Mouse (Mus musculus): ENCODE measurements at regions not wholly inside any gene's neighbourhood (a gene's known extent, or its start where the extent isn't known, plus 50 kb on each side); places are given as distances from the start of the nearest gene placed in this dataset.

- DNase-seq = no peak
Measured at GRCm38 (mm10) chr17:45341573-45341972, 92.0 kb downstream of the Cdc5l start.

GRCm38 (mm10) chr17:45340851-45341250 is 92.7 kb downstream of the Cdc5l start:
- no peak for DNase-seq

- no peak for DNase-seq
Measured at GRCm38 (mm10) chr17:45339226-45339625, 94.3 kb downstream of the Cdc5l start.

GRCm38 (mm10) chr17:45338086-45338485 is 95.5 kb downstream of the Cdc5l start:
- no peak for DNase-seq

- DNase-seq = no peak
Measured at GRCm38 (mm10) chr17:45335586-45336151, 97.9 kb downstream of the Cdc5l start.

- DNase-seq = no peak
Measured at GRCm38 (mm10) chr17:45334732-45335381, 98.7 kb downstream of the Cdc5l start.

- DNase-seq = no peak
Measured at GRCm38 (mm10) chr17:45332321-45332720, 101.2 kb downstream of the Cdc5l start.

GRCm38 (mm10) chr17:45329241-45329640 is 104.3 kb downstream of the Cdc5l start:
- DNase-seq = no peak

- DNase-seq = no peak
Measured at GRCm38 (mm10) chr17:45326726-45327125, 106.8 kb downstream of the Cdc5l start.

- no peak for DNase-seq
Measured at GRCm38 (mm10) chr17:45326173-45326572, 107.4 kb downstream of the Cdc5l start.

GRCm38 (mm10) chr17:45322842-45323241 is 110.7 kb downstream of the Cdc5l start:
- DNase-seq = no peak

- DNase-seq = no peak
Measured at GRCm38 (mm10) chr17:45320074-45320473, 113.5 kb downstream of the Cdc5l start.

GRCm38 (mm10) chr17:45318211-45319076 is 115.1 kb downstream of the Cdc5l start:
- DNase-seq = no peak

- peak; percentile 59 to 82 for DNase-seq
Measured at GRCm38 (mm10) chr17:45312510-45313266, 120.8 kb downstream of the Cdc5l start.

GRCm38 (mm10) chr17:45306506-45306905 is 127.0 kb downstream of the Cdc5l start:
- DNase-seq = no peak

- DNase-seq = no peak
Measured at GRCm38 (mm10) chr17:45303183-45303582, 130.4 kb downstream of the Cdc5l start.

- no peak for DNase-seq
Measured at GRCm38 (mm10) chr17:45298355-45298754, 135.2 kb downstream of the Cdc5l start.

GRCm38 (mm10) chr17:45297860-45298259 is 135.7 kb downstream of the Cdc5l start:
- DNase-seq = no peak

- DNase-seq = no peak
Measured at GRCm38 (mm10) chr17:45296363-45296762, 137.2 kb downstream of the Cdc5l start.

- no peak for DNase-seq
Measured at GRCm38 (mm10) chr17:45294886-45295285, 138.7 kb downstream of the Cdc5l start.

- DNase-seq = no peak
Measured at GRCm38 (mm10) chr17:45294256-45294865, 139.2 kb downstream of the Cdc5l start.

- no peak for DNase-seq
Measured at GRCm38 (mm10) chr17:45292883-45293282, 140.7 kb downstream of the Cdc5l start.

Measured in heart, adult 18-20 months (tissue).